Mouse (Mus musculus): ENCODE measurements around the gene Rapgef5. TPM values are rescaled to one million over a fixed set of nuclear protein-coding genes. Genes with fewer than 3 reads are reported as not detected.

Rapgef5 gene
- polyA plus RNA-seq, 1 experiment = not detected

DNA sequence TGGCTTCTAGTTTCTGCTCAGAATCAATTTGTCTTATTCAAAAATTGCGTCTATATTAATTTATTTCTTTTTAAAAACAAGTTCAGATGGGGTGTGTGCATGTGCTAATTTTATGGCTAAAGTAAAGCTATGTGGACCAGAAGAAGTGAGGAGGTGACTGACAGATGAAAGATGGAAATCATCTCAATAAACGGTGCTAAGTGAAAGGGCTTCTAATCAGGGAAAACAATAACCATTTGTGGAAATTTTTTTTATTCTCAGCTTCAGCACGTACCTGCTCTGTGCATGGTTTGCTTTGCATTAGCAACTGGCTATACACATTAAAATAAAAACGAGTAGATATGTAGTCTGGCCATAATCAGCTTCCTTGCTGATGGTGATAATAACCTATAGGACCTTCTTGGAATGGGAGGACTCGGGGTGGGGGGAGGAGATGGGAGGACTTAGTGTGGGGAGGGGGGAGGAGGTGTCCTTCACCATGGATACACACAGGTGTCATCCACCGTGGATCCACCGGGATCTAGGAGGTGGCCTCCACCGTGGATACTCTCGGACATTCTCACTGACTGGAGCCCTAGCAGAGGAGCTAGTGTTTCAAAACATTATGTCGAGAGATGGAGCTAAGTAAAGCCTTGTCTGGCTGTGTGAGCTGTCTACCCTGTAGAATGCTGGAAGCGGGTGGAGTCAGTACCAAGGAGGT, 221.2 kb downstream of the Rapgef5 start:
- TF ChIP-seq GATA1 (IDR thresholded peaks at IDR 0.05; ENCODE audit: low read length) = no peak

DNA sequence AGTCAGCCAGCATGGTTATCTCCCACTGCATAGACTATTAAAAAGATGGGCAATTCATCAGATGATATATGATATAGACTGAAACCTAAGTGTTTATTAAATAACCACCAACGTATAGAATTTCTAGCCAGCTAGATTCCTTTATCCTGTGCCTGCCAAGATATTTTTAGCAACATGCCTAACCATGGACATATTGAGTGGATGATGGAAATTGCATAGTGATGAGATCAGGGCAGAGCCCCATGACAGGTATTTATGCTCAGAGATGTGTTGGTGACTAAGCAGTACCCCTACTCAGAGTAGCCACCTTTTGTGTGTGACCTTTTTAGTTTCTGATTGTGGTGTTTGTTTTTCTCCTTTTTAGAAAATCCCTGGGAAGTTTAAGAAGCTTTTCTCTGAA, 226.2 kb downstream of the Rapgef5 start:
- TF ChIP-seq GATA1 (IDR thresholded peaks at IDR 0.05; ENCODE audit: low read length) = no peak

DNA sequence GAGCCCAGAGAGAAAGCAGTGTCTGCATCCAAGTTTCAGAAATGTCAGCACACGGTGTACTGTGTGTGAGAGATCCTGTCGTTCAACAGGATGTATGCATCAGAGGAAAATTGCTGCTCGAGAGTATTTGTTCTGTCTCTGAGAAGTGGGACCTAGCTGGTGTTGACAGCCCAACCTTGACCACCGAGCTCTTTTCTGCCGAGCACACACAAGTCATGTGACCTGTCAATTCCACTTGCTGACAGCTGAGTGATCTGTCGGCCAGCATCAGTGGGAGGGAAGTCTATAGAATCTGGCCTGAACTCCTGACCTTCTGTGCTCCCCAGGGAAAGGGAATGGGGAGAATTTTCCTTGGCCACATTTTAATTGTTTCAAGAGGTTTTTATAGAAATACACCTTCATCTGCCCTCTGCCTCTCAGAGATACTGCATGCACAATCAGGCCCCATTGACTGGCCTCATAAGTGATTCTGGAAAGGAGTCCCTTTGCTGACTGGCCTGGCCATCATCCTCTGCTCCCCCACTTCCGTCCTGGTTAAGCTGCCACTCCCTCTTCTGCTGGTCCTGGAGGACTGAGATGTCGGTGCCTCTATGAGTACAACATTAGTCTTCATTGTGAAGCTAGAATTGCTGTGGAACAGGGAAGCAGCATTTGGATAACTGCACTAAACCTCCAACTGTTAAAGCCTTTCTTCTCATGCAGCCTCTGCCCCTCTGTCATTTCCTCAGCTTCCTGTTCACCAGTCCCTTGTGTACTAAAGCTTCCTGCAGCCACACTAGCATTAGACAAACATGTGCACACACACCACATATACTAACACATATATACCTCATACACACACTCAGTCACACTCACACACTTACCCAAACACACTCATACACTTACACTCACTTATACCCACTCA, 228.6 kb downstream of the Rapgef5 start:
- TF ChIP-seq GATA1 (IDR thresholded peaks at IDR 0.05; ENCODE audit: low read length) = no peak

DNA sequence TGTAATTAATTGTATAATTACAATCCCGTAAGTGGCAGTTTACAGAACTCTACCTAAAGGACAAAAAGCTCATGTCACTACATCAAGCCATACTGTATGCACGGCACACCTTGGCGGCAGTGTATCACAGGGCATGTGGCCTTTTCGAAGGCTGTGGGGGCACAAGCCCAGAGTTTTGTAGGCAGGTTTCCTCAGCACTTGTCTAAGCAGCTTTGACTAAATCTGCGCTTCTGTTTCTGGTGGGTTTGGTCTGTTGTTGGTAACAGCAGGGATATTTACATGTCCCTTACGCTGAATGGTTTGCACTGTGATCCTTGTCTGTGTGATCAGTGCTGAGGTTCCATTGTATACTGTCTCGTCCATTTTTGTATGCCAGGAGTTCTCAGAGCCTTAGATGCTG, 230.3 kb downstream of the Rapgef5 start:
- no peak for TF ChIP-seq GATA1 (IDR thresholded peaks at IDR 0.05; ENCODE audit: low read length)

DNA sequence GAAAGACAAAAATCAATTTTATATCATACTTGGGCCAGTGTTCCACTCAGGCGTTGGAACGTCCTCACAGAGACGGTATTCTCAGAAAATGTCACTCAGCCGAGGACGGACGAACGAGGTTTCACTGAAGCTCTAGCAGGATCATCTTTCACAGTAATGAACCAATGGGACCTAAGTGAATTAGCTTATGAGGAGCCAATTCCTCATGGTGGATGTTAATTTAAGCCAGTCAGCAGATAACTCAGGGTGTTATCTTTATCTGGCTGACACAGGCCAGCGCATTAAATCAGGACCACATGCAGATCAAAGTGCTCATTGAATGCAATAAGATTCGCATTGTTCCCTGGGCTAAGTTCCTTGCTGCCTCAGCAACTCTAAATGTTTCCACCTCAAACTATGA, 234.8 kb downstream of the Rapgef5 start:
- no peak for TF ChIP-seq GATA1 (IDR thresholded peaks at IDR 0.05; ENCODE audit: low read length)

DNA sequence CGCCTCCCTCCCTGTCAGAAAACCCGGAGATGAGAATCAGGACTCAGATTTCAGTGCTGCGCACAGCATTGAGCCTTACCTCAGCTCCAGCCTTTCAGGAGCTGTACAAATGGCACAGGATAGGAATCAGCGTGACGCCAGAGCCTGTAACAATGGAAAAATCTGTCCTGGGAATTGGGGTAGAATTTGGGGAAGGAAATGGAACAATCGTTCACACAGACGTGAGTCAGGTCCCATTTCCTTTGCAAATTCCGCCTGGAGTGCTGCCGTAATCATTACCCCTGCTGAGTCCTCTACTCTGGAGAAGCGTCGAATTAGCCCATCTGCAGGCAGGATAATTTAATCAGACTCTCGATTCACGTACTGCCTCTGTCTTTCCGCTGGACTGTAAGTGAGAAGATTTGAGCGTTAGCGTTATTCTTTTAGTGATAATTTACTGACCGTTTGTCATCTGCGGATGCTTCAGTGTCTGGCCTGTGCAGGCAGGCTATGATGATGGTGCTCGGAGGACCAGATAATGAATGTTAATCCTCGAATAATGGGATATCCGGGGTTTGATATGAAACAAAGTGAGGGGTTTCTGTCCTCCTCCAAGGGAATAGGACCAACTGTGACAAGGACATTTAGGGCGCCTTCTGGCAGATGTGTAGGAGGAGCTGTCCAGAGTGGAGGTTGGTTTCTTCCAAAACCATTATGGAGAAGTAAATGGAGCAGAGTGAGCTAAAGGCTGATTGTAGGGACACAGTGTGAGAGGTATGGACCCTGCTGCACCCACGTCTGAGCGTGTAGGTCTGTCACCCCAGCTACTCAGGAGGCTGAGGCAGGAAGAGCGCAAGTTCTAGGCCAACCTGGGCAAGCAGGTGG, 235.5 kb downstream of the Rapgef5 start:
- TF ChIP-seq GATA1 (IDR thresholded peaks at IDR 0.05; ENCODE audit: low read length) = no peak

DNA sequence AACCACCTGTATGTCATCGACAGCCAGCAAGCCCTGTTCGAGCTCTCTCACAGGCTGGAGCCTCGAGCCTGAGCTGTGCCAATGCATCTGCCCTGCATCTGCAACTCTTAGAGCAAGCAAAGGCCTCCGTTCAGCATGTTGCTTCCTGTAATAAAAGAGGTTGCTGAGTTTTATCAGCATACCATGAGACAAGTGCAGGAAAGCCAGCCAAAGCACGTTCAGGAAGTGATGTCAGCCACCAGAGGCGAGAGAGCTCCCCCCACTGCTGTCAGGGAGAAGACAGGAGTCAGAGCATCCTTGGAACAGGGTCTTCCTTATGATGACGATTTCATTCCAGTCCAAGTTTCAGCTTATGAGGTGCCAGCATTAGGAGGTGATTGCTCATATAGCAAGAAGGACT, 239.7 kb downstream of the Rapgef5 start:
- no peak for TF ChIP-seq GATA1 (IDR thresholded peaks at IDR 0.05; ENCODE audit: low read length)

DNA sequence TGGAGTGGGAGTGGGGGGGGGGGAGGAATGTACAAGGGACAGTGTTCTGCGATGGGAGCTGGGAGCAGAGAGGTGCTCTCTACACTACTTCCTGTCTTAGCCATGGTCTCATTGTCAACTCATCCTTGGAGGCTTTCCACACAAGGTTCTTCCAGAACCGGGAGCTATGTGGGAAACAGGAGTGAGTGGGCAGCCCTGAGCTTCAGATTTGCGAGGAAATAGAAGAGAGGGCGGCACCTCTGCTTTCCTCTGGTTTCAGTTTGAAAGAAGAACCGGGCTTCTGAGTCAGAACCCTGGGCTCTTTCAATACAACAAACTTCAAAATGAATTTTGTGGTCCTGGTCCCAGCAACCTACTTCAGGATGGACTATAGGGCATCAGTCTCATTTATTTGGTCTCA, 244.1 kb downstream of the Rapgef5 start:
- no peak for TF ChIP-seq GATA1 (IDR thresholded peaks at IDR 0.05; ENCODE audit: low read length)

DNA sequence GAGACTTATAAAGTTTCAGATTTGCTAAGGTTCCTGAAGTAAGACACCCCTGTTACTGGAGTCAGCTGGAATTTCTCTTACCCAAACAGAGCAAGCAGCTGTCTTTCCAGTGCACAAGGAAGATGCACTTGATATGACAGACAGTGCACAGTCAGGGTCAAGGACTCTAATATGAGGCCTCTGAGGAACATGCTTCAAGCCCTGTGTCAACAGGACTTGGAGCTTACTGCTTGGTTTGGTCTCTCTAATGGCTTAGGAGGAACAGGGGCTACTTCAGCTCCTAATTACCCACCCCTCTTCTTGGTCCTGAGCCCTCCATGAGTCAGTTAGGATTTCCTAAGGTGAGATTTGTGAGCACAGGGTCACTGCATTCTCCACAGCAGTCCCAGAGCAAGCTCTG, 244.6 kb downstream of the Rapgef5 start:
- TF ChIP-seq GATA1 (IDR thresholded peaks at IDR 0.05; ENCODE audit: low read length) = no peak

DNA sequence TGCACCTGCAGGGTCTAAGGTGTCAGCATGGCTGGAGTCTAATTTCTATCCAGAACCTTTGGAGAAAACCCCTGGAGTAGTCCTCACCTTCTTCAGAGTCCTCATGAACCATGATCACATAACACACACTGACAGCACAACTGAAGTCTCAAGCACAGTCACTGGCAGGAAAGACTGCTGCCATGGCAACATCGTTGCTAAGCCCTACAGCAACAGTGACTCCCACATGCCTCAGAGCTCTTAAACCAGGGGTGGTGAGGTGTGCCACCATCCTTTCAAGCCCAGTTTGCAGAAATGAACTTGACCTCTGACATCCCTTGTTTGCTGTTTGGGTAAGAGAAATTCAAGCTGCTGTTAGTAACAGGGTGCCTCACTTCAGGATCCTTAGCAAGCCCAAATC, 245.4 kb downstream of the Rapgef5 start:
- no peak for TF ChIP-seq GATA1 (IDR thresholded peaks at IDR 0.05; ENCODE audit: low read length)

DNA sequence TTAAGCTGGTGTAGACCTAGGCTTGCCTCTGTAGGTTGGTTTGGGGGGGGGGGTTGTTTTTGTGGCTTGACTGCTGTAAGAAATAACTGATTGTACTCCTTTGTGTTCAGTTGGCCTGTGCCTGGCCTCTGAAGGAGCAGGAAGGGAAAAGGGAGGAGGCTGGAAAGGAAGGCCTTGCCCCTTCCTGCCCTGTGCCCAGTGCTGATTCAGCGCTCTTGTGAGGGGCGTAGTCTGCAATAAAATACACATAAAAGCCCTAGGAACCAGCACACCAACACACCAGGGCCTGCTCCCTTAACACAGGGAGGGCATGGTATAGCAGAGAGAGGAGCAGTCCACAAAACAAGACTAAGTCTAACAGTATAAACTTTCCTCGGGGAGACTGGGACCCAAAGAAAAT, 247.0 kb downstream of the Rapgef5 start:
- no peak for TF ChIP-seq GATA1 (IDR thresholded peaks at IDR 0.05; ENCODE audit: low read length)

DNA sequence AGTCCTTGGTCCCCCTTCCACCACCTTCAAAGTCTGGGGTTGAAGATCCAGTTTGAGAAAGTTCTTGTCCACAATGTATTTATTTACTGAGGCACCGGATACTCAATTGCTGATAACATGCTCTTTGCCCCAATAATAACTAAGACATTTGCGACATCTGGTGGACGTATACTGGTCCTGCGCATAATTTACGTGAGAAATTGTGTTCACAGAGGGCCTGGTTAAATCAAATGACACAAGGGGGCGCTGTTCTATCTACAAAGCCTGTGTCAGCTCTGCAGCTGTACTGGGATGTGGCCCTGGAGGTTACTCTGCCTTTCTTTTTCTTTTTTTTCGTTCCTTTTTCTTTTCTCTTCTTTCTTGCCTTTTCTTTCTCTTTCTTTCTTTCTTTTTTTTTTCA, 248.6 kb downstream of the Rapgef5 start:
- TF ChIP-seq GATA1 (IDR thresholded peaks at IDR 0.05; ENCODE audit: low read length) = no peak

DNA sequence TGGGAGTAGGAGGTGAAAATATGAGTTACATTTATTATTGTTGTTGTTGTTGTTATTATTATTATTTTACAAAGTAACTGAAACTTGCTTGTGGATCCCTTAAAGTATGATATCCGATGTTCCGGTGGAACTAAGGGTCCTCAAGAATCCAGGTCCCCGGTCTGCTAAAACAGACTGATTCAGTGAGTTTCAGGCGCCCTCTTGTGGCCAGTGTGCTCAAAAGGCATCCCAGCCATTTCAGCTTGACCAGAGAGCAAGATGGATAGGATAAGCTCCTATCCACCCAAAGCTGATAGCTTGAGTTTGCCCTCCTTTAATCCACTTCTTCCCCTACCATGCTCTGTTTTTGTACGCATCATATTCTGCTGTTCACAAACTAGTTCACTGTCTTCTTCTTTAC, 252.8 kb downstream of the Rapgef5 start:
- TF ChIP-seq GATA1 (IDR thresholded peaks at IDR 0.05; ENCODE audit: low read length) = no peak

DNA sequence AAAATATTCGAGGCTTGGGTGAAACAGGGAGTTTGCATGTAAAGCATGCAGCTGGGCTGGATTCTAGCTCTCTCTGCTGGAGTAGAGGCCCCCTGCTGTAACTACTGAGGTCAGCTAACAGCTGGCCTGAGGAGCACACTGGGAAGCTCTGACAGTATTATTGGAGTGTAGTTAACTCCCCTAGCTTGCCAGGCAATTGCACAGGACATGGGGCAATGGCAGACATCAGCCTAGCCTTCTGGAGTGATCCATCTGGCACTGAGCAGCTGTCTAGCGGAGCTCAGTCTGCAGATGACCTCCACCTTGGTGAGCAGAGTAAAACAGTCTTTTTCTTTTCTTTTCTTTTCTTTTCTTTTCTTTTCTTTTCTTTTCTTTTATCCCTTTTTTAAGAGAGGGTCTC, 253.9 kb downstream of the Rapgef5 start:
- no peak for TF ChIP-seq GATA1 (IDR thresholded peaks at IDR 0.05; ENCODE audit: low read length)

DNA sequence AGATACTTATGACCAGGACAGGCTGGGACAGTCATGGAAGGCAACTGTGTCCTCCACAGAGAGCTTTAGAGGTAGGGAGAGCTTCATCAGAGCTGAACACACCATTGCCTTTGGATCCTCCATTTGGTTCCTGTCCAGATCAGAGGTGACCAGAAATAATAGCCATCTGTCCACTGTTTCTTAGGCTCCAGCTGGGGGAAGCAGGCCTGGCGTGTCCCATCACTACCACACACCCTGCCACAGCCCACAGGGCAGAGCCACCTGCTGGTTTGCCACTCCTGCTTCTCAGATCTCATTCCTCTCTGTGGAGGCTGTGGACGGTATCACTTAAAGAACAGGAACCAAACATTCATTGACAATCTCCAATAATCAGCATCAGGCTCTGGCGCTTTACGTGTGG, 254.9 kb downstream of the Rapgef5 start:
- TF ChIP-seq GATA1 (IDR thresholded peaks at IDR 0.05; ENCODE audit: low read length) = no peak

DNA sequence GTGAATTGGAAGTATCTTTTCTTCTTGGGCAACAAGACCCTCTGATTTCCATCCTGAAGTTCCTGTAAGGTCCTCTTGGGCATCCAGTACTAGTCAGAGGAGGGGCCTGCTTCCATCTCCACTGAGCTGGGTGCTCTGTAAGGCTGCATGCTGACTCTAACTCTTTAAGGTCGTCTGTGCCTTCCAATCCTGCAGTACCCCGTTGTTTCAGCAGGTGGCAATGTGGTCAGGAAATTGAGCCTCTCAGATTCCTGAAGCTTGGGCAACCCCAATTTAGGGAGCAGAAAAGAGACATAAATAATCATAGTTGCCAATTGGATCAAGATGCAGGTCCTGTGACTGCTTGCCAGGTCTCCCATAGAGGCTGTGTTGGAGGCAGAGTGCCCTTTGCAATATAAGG, 256.4 kb downstream of the Rapgef5 start:
- TF ChIP-seq GATA1 (IDR thresholded peaks at IDR 0.05; ENCODE audit: low read length) = no peak
